Comparison of ENCODE assay signal across 25 mouse cellular contexts in the genomic region with DNA sequence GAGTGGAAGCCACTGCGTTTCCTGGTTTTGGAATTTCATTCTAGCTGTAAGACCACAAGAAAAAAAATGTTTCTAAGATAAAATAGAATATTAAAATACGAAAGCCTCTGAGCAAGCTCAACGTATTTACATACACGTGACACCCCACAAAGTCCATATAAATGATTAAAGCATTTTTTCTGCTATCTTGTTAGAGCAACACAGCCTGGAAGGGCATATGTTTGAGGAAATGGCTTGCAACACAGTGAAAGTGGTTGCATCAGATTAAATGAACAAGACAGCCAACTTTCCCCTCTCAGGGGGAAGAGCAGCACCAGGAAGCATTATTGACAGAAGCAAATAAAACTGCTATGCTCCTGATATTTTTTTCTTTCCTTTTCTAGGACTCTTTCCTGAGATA.
DNase-seq lines count a peak whose midpoint lies in the region; ATAC-seq and TF ChIP-seq lines count a peak whose summit lies in the region.
"Had no signal": no experiment of that assay in that cellular context is flagged by ENCODE, and none has a peak within 500 bp of the region (broad histone marks: within the 10 kb centered on the region; RNA-seq: fewer than 3 reads in every experiment).

No protein-coding gene starts in this region.

- H3K4me3 ChIP-seq in liver, adult 2 months (ENCODE audit: insufficient read depth, low read depth, low read length): no peak overlapping the region
- H3K4me3 ChIP-seq in liver, embryonic 11.5 days (ENCODE audit: low read depth, low read length): no peak overlapping the region
- H3K4me3 ChIP-seq: forebrain, embryonic 10.5 days; forebrain, embryonic 13.5 days; gastrocnemius, adult 2 months; hindbrain, embryonic 12.5 days; hindbrain, embryonic 15.5 days had no signal

- TF ChIP-seq POLR2A in liver, adult 2 months (IDR thresholded peaks at IDR 0.05; ENCODE audit: extremely low read depth, insufficient read depth, low read length): no peak
- no peak for TF ChIP-seq POLR2A in brain, embryonic 14.5 days (IDR thresholded peaks at IDR 0.05; ENCODE audit: borderline replicate concordance, extremely low read depth, insufficient read depth, insufficient read length, poor library complexity, severe bottlenecking)

- no peaks in the 10 kb centered on the region for H3K9me3 ChIP-seq in liver, embryonic 11.5 days (ENCODE audit: control insufficient read depth, low read length)
- H3K9me3 ChIP-seq: forebrain, embryonic 10.5 days; forebrain, embryonic 13.5 days; hindbrain, embryonic 12.5 days; hindbrain, embryonic 15.5 days had no signal

- DNase-seq in liver, adult 2 months (ENCODE audit: extremely low read depth, low read depth, low spot score): peak; percentile 75
- no peak for DNase-seq in liver, embryonic 11.5 days (ENCODE audit: low spot score)
- DNase-seq in MN1 (ENCODE audit: low spot score): peak; percentile 18
- DNase-seq in brain, embryonic 14.5 days (ENCODE audit: low read depth): peak; percentile 5
- no peak for DNase-seq in kidney, postnatal 14 days
- DNase-seq in retina, embryonic 14.5 days (ENCODE audit: low spot score): no peak
- DNase-seq: adrenal gland, adult 2 months; adrenal gland, postnatal 14 days; B cell, adult 2 months; cerebellum, adult 11-12 months; cerebellum, adult 8-10 months; cerebellum, postnatal 10 days; cerebellum, postnatal 36 days; gastrocnemius, adult 2 months; gastrocnemius, postnatal 14 days; heart, adult 11 months had no signal

- H3K27me3 ChIP-seq in liver, adult 2 months (ENCODE audit: control insufficient read depth, insufficient read depth, low read length): no peaks in the 10 kb centered on the region
- no peaks in the 10 kb centered on the region for H3K27me3 ChIP-seq in liver, embryonic 11.5 days (replicated peaks; ENCODE audit: control insufficient read depth, insufficient read depth, low read length)
- H3K27me3 ChIP-seq: CH12.LX; forebrain, embryonic 13.5 days; hindbrain, embryonic 12.5 days; hindbrain, embryonic 15.5 days; Patski had no signal

- WGBS in liver, adult 2 months: 59% methylated on average over 4 of the region's 4 CpGs
- 77% methylated on average over 4 of the region's 4 CpGs for WGBS in liver, embryonic 11.5 days

- ATAC-seq in liver, embryonic 11.5 days (replicated peaks; ENCODE audit: low FRiP score): no peak
- ATAC-seq: forebrain, embryonic 13.5 days; forebrain, embryonic 16.5 days; Patski had no signal

- H3K79me2 ChIP-seq in liver, adult 2 months (ENCODE audit: control insufficient read depth, insufficient read depth, low read length): no peaks in the 10 kb centered on the region

- no peaks in the 10 kb centered on the region for H3K4me1 ChIP-seq in liver, adult 2 months (ENCODE audit: control insufficient read depth, insufficient read depth, low read length)
- H3K4me1 ChIP-seq in liver, embryonic 11.5 days (replicated peaks; ENCODE audit: control insufficient read depth, insufficient read depth, low read length): no peaks in the 10 kb centered on the region
- H3K4me1 ChIP-seq: forebrain, embryonic 10.5 days; forebrain, embryonic 13.5 days; hindbrain, embryonic 12.5 days; hindbrain, embryonic 15.5 days had no signal

- no peaks in the 10 kb centered on the region for H3K36me3 ChIP-seq in liver, adult 2 months (ENCODE audit: control insufficient read depth, insufficient read depth, low read length)
- H3K36me3 ChIP-seq in liver, embryonic 11.5 days (ENCODE audit: control insufficient read depth, insufficient read depth, low read length): no peaks in the 10 kb centered on the region
- H3K36me3 ChIP-seq: forebrain, embryonic 10.5 days; G1E; hindbrain, embryonic 12.5 days; hindbrain, embryonic 15.5 days had no signal

- H3K27ac ChIP-seq in liver, adult 2 months (replicated peaks; ENCODE audit: insufficient read depth, low read depth, low read length): no peak overlapping the region
- H3K27ac ChIP-seq in liver, embryonic 11.5 days (ENCODE audit: low read depth, low read length): no peak overlapping the region
- H3K27ac ChIP-seq: forebrain, embryonic 10.5 days; forebrain, embryonic 13.5 days; gastrocnemius, adult 2 months; hindbrain, embryonic 12.5 days; hindbrain, embryonic 15.5 days had no signal

- TF ChIP-seq CTCF in liver, adult 2 months (IDR thresholded peaks at IDR 0.05; ENCODE audit: low read depth, low read length): no peak
- no peak for TF ChIP-seq CTCF in brain, embryonic 14.5 days (IDR thresholded peaks at IDR 0.05; ENCODE audit: borderline replicate concordance, extremely low read depth, insufficient read depth, insufficient read length)

- H3K9ac ChIP-seq in liver, adult 2 months (ENCODE audit: low read depth, low read length): no peak overlapping the region
- H3K9ac ChIP-seq in liver, embryonic 11.5 days (ENCODE audit: low read depth, low read length): no peak overlapping the region
- H3K9ac ChIP-seq: forebrain, embryonic 13.5 days; hindbrain, embryonic 12.5 days; hindbrain, embryonic 15.5 days had no signal

- H3K4me2 ChIP-seq in liver, embryonic 11.5 days: no peak overlapping the region
- H3K4me2 ChIP-seq: forebrain, embryonic 13.5 days; heart, embryonic 11.5 days; hindbrain, embryonic 12.5 days; hindbrain, embryonic 15.5 days had no signal

Comparison
In these comparisons a context has a peak if more than half of its experiments do, and no peak if none do; other contexts are left out.
1. DNase-seq: peak in liver, adult 2 months (single experiment), MN1 (single experiment) and brain, embryonic 14.5 days (single experiment); none in liver, embryonic 11.5 days (single experiment), kidney, postnatal 14 days (single experiment) and retina, embryonic 14.5 days (single experiment).